Mouse (Mus musculus) midbrain, postnatal 0 days (tissue): ENCODE data around the gene Rgs16. TPM values are rescaled to one million over a fixed set of nuclear protein-coding genes. Genes with fewer than 3 reads are reported as not detected.

Experiments used
- ATAC-seq: fragments of 200-750 bp; cut with Nextera tagmentation; 2 replicates; pipeline ENCODE4 v1.8.0; 2017; ENCODE audit warnings: moderate number of reproducible peaks, mild to moderate bottlenecking, moderate TSS enrichment, moderate library complexity; ENCODE audit not compliant: low FRiP score
- DNase-seq: peaks from one replicate; pipeline ENCODE4 v3.0.0-alpha.2; 2015; ENCODE audit warnings: low spot score
- H3K27ac ChIP-seq: fragments of 300-500 bp; sonication (generic); 2 replicates; pipeline ENCODE4 v1.5.1; 2014; ENCODE audit warnings: low read depth, mild to moderate bottlenecking, low read length, mixed read lengths
- H3K27me3 ChIP-seq: fragments of 300-500 bp; sonication (generic); 2 replicates; pipeline ENCODE4 v1.6.1; 2014; ENCODE audit warnings: low read length, control low read depth, mixed read lengths; ENCODE audit not compliant: insufficient read depth
- H3K36me3 ChIP-seq: fragments of 300-500 bp; sonication (generic); 2 replicates; pipeline ENCODE4 v1.6.1; 2014; ENCODE audit warnings: low read length, control low read depth, mixed read lengths; ENCODE audit not compliant: insufficient read depth
- H3K4me1 ChIP-seq: fragments of 300-500 bp; sonication (generic); 2 replicates; pipeline ENCODE4 v1.6.1; 2014; ENCODE audit warnings: mild to moderate bottlenecking, control low read depth, antibody characterized with exemption, low read length, mixed read lengths; ENCODE audit not compliant: insufficient read depth
- H3K4me2 ChIP-seq: fragments of 300-500 bp; sonication (generic); 2 replicates; pipeline ENCODE4 v1.6.1; 2014; ENCODE audit warnings: low read depth, mild to moderate bottlenecking, low read length, mixed read lengths; ENCODE audit not compliant: poor library complexity, severe bottlenecking
- H3K4me3 ChIP-seq: fragments of 300-500 bp; sonication (generic); 2 replicates; pipeline ENCODE4 v1.5.1; 2014; ENCODE audit warnings: low read depth, mild to moderate bottlenecking, low read length, moderate library complexity
- H3K9ac ChIP-seq: fragments of 300-500 bp; sonication (generic); replicated peaks from 2 replicates; pipeline ENCODE4 v1.6.1; 2014; ENCODE audit warnings: mild to moderate bottlenecking, low read length, moderate library complexity, mixed read lengths; ENCODE audit not compliant: poor library complexity, severe bottlenecking
- H3K9me3 ChIP-seq: fragments of 300-500 bp; sonication (generic); 2 replicates; pipeline ENCODE4 v1.6.1; 2016; ENCODE audit warnings: low read length, control low read depth
- CTCF ChIP-seq: IDR thresholded peaks from 2 replicates; pipeline ENCODE4 v1.5.1; 2016; ENCODE audit warnings: antibody characterized with exemption, mild to moderate bottlenecking
- WGBS: fragments of 180-500 bp; shearing (Covaris S2); extraction: QIAGEN DNeasy Blood & Tissue Kit; methylation state at CpG from one replicate; pipeline ENCODE4 v1.1.7; 2014; 5-methylcytosine and 5-hydroxymethylcytosine counted together
- polyA plus RNA-seq: library from polyadenylated mRNA; unstranded; fragments of >200 nt; fragmentation: Nextera tagmentation; extraction: Ambion mirVana; gene quantifications from 2 replicates; pipeline ENCODE4 v1.2.1, GENCODE M21; 2015
- total RNA-seq: library from RNA; depleted of rRNA; stranded (reverse); fragments of >200 nt; gene quantifications from 2 replicates; pipeline ENCODE4 v1.2.3, GENCODE M21; 2014

Rgs16 gene
- total and polyA plus RNA-seq, 2 experiments from 2014 or later, result 7.2 to 10.7 TPM

DNA sequence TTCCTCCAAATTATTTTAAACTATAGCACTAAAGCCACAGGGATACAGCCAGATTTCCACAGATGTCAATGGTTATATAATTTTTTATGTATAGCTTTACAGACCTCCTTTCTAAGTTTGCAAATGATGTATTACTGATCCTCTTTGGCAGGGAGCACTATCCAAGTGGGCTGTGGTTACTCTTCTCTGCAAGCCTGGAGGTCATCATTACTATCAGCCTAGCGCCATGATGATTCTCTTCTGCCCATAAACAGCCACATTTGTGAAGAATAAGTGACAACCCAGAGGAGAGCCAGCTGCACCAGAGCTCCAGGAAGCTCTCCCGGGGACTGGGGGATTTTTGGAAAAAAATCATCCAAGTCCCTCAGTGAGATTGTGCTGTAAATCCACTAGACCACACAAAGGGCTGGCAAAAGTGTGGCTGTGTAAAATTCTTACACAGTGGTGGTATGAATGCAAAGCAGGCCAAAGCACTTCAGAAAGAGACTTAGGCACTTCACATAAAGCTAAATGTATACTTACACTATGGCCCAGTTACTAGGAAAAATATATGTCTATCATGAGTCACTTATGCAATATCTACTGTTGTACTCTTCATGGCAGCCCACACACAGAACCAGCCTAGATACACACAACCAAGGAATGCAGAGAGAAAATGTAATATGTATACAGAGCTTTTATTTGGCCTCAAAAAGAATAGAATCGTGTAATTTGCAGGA is 28.4 kb upstream of the Rgs16 start:
- Histone ChIP-seq H3K4me3 (no peak overlapping the region), H3K4me1 (no peaks in the 10 kb centered on the region), H3K9me3 (no peaks in the 10 kb centered on the region), H3K4me2 (no peak overlapping the region), H3K27ac (no peak overlapping the region), H3K36me3 (no peaks in the 10 kb centered on the region), H3K27me3 (no peaks in the 10 kb centered on the region), H3K9ac (no peak overlapping the region)
- ATAC-seq, result no peak
- 81% methylated on average over 3 of the region's 3 CpGs for WGBS
- DNase-seq, result no peak
- no peak for TF ChIP-seq CTCF

DNA sequence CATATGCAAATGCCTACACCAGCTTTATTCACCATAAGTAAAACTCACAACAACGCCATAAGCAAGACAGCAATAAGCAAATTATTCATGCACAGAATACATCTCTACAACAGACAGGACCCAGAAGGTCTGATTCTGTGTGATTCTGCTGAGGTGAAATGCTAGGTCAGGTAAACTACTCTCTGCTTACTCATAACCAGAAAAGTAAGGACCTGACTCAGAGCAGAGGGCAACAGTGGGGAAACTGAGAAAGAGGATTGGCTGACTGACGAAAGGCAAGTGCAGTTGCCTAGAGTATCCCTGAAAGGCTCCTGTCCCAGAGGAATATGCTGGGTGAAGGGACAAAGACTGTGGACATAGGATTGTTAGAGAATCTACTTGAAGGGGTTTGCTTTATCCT is 27.5 kb upstream of the Rgs16 start:
- no peak for ATAC-seq

DNA sequence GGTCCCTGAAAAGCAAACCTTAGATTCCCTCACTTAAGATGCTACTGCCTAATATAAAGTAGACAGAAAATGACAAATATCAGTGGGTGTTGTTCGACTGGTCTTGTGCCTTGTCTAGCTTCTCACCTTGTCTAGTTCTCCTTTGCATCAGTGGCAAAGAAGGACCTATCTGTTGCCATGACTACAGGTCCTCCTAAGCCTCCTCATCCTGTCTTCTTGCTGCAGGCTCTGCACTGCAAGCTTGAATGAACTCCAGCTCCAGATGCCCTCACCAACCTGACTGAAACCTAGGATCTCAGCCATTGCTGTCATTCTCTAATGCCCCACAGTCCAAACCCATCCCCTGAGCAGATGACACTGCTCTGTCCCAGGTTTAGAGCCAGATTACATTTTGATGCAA is 22.2 kb upstream of the Rgs16 start:
- Histone ChIP-seq H3K4me1 (no peaks in the 10 kb centered on the region), H3K9me3 (no peaks in the 10 kb centered on the region), H3K36me3 (no peaks in the 10 kb centered on the region), H3K27ac (0 out of 2 replicates have a peak overlapping the region, but pooled peaks have one; percentile 13), H3K4me3 (no peak overlapping the region), H3K9ac (no peak overlapping the region), H3K4me2 (no peak overlapping the region), H3K27me3 (no peaks in the 10 kb centered on the region)
- TF ChIP-seq CTCF, result no peak
- ATAC-seq, result no peak
- no peak for DNase-seq
- WGBS, result 71% methylated on average over 1 of the region's 1 CpGs

More for the DNA sequence above, 27.5 kb upstream of the Rgs16 start:
- Histone ChIP-seq H3K4me3 (no peak overlapping the region), H3K4me1 (no peaks in the 10 kb centered on the region), H3K27me3 (no peaks in the 10 kb centered on the region), H3K9me3 (no peaks in the 10 kb centered on the region), H3K9ac (no peak overlapping the region), H3K4me2 (no peak overlapping the region), H3K27ac (no peak overlapping the region; the same call in 1 of the 2 replicates), H3K36me3 (no peaks in the 10 kb centered on the region)
- WGBS, result 90% methylated on average over 2 of the region's 2 CpGs
- no peak for TF ChIP-seq CTCF
- DNase-seq, result no peak

GRCm38 (mm10) chr1:153720935-153721334 is 19.2 kb upstream of the Rgs16 start:
- Histone ChIP-seq H3K9me3 (no peaks in the 10 kb centered on the region), H3K4me1 (no peaks in the 10 kb centered on the region), H3K36me3 (no peaks in the 10 kb centered on the region), H3K27me3 (no peaks in the 10 kb centered on the region), H3K4me2 (no peak overlapping the region), H3K9ac (no peak overlapping the region), H3K27ac (no peak overlapping the region), H3K4me3 (no peak overlapping the region)
- WGBS, result 82% methylated on average over 7 of the region's 7 CpGs
- TF ChIP-seq CTCF, result no peak
- DNase-seq (no peak), ATAC-seq (no peak)

DNA sequence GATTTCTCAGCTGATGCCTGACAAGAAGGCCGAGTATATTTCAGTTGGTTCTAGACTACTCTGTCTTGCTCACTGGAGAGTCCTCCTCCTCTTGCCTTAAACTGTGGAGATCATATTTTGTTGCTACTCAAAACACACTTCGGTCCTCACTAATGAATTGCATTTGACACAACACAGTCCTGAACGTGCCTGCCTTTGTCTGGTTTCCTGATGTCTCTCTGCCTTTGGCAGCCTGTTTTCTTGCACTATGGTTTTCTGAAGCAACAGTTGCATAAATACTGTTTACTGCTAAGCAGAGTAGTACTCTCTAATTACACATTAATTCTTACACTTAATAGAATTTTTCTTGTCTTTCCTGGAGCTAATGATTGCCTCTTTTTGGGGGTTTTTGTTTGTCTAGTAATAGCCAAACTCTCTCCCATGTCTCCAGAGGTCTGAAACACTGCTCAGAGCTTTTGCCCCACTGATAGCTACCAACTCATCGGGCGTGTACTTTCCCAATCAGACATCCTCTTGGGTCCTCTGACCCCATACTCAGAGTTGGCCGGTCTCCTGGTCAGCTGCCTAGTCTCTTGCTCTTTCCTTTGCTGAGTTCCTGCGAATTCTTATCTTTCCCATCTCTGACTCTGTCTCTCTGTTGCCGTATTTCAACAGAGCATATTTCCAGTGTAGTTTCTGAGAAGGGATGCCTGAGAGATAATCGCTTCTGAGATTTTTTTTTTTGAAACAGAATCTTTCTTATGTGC is 18.4 kb upstream of the Rgs16 start:
- Histone ChIP-seq H3K9me3 (no peaks in the 10 kb centered on the region), H3K4me3 (no peak overlapping the region), H3K27ac (no peak overlapping the region), H3K9ac (no peak overlapping the region), H3K27me3 (no peaks in the 10 kb centered on the region), H3K4me1 (peaks cover under 1% of the 10 kb centered on the region; the same call in 1 of the 2 replicates), H3K4me2 (no peak overlapping the region), H3K36me3 (no peaks in the 10 kb centered on the region)
- ATAC-seq, result no peak
- WGBS, result 88% methylated on average over 9 of the region's 9 CpGs
- no peak for DNase-seq
- no peak for TF ChIP-seq CTCF

DNA sequence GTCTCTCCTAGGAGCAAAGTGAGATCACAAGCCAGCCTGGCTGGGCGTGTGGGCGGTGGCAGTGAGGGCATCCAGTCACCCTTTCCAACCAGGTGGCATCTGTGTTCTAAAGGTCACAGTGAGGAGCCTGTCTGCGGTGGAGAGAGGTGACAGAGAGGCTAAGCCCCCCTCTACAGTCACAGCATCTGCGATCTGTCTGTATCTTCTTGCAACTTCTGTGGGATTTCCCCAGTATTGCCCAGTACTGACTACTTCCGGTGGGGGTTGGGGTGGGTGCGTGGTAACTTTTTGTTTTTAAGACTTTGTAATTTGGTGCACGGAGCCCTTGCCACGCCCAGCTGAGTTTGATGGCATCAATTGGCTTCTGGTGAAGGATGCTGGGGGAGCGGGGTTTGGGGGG is 16.7 kb upstream of the Rgs16 start:
- TF ChIP-seq CTCF, result no peak
- Histone ChIP-seq H3K9ac (no peak overlapping the region), H3K27ac (no peak overlapping the region), H3K4me1 (peaks cover 2% of the 10 kb centered on the region; the same call in 1 of the 2 replicates), H3K36me3 (no peaks in the 10 kb centered on the region), H3K9me3 (no peaks in the 10 kb centered on the region), H3K4me3 (no peak overlapping the region), H3K27me3 (no peaks in the 10 kb centered on the region), H3K4me2 (no peak overlapping the region)
- no peak for DNase-seq
- WGBS, result 80% methylated on average over 9 of the region's 9 CpGs
- ATAC-seq, result no peak
